Mouse (Mus musculus) liver, embryonic 16.5 days (tissue): ENCODE results near the gene Tdp1. TPM values are rescaled to one million over a fixed set of nuclear protein-coding genes. Genes with fewer than 3 reads are reported as not detected.

ENCODE experiments used
- ATAC-seq: fragments of 200-750 bp; cut with Nextera tagmentation; 2 replicates; pipeline ENCODE4 v1.8.0; 2017; ENCODE audit warnings: low read depth, mild to moderate bottlenecking, moderate number of reproducible peaks, moderate library complexity
- H3K27ac ChIP-seq: fragments of 300-500 bp; sonication (generic); 2 replicates; pipeline ENCODE4 v1.5.1; 2014; ENCODE audit warnings: mild to moderate bottlenecking, low read length
- H3K27me3 ChIP-seq: fragments of 300-500 bp; sonication (generic); 2 replicates; pipeline ENCODE4 v1.6.1; 2014; ENCODE audit warnings: low read depth, low read length, mixed read lengths; ENCODE audit not compliant: control insufficient read depth, insufficient read depth
- H3K36me3 ChIP-seq: fragments of 300-500 bp; sonication (generic); 2 replicates; pipeline ENCODE4 v1.6.1; 2014; ENCODE audit warnings: mild to moderate bottlenecking; ENCODE audit not compliant: control insufficient read depth, insufficient read depth
- H3K4me1 ChIP-seq: fragments of 300-500 bp; sonication (generic); 2 replicates; pipeline ENCODE4 v1.6.1; 2014; ENCODE audit warnings: low read depth, low read length, mixed read lengths; ENCODE audit not compliant: control insufficient read depth
- H3K4me2 ChIP-seq: fragments of 300-500 bp; sonication (generic); 2 replicates; pipeline ENCODE4 v1.6.1; 2014; ENCODE audit warnings: low read depth, low read length, mixed read lengths
- H3K4me3 ChIP-seq: fragments of 300-500 bp; sonication (generic); 2 replicates; pipeline ENCODE4 v1.5.1; 2014; ENCODE audit warnings: low read depth, mild to moderate bottlenecking, low read length
- H3K9ac ChIP-seq: fragments of 300-500 bp; sonication (generic); 2 replicates; pipeline ENCODE4 v1.6.1; 2014; ENCODE audit warnings: low read depth, low read length
- H3K9me3 ChIP-seq: fragments of 300-500 bp; sonication (generic); replicated peaks from 2 replicates; pipeline ENCODE4 v1.6.1; 2016; ENCODE audit warnings: low read length; ENCODE audit not compliant: control insufficient read depth
- WGBS: fragments of 180-500 bp; shearing (Covaris S2); extraction: QIAGEN DNeasy Blood & Tissue Kit; methylation state at CpG from one replicate; pipeline ENCODE4 v1.1.7; 2014; ENCODE audit not compliant: insufficient replicate concordance; 5-methylcytosine and 5-hydroxymethylcytosine counted together
- polyA plus RNA-seq: library from polyadenylated mRNA; unstranded; fragments of >200 nt; fragmentation: Nextera tagmentation; extraction: Ambion mirVana; gene quantifications from 2 replicates; pipeline ENCODE4 v1.2.1, GENCODE M21; 2015

Gene Tdp1
- polyA plus RNA-seq, 1 experiment from 2014 or later, result 19.3 TPM

DNA sequence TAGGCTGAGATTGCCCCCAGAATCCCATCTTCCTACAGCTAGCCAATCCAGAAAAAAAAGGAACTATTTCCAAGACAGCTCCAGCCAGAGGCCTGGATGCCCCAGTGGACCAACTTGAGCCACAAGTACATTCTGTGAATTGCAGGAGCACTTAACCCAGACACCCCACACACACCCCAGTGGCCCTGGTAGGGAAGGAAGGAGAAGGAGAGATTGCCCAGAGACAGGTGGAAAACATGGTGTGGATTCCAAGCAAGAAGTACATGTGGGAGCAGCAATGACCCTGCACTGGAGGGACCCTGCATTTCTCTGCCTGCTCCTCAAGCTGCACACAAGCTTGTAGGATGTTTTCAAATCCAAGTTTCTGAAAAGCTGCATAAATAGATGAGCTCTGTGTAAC, 75.0 kb downstream of the Tdp1 start:
- H3K27me3 ChIP-seq, result peaks cover 12% of the 10 kb centered on the region
- no peak overlapping the region for H3K9ac ChIP-seq
- H3K4me1 ChIP-seq, result peaks cover 6% of the 10 kb centered on the region
- ATAC-seq, result no peak
- H3K9me3 ChIP-seq, result no peaks in the 10 kb centered on the region
- no peaks in the 10 kb centered on the region for H3K36me3 ChIP-seq
- no peak overlapping the region for H3K4me2 ChIP-seq
- H3K27ac ChIP-seq, result no peak overlapping the region
- no peak overlapping the region for H3K4me3 ChIP-seq

GRCm38 (mm10) chr12:99959930-99960329, 75.6 kb downstream of the Tdp1 start:
- no peak overlapping the region for H3K4me2 ChIP-seq
- peaks cover 18% of the 10 kb centered on the region for H3K27me3 ChIP-seq
- ATAC-seq, result 0 out of 2 replicates have a peak, but pooled peaks have one; percentile 33
- 15% methylated on average over 10 of the region's 10 CpGs for WGBS
- peaks cover 12% of the 10 kb centered on the region for H3K4me1 ChIP-seq
- H3K9ac ChIP-seq, result no peak overlapping the region
- no peaks in the 10 kb centered on the region for H3K9me3 ChIP-seq
- no peak overlapping the region for H3K4me3 ChIP-seq
- no peak overlapping the region for H3K27ac ChIP-seq
- H3K36me3 ChIP-seq, result no peaks in the 10 kb centered on the region

DNA sequence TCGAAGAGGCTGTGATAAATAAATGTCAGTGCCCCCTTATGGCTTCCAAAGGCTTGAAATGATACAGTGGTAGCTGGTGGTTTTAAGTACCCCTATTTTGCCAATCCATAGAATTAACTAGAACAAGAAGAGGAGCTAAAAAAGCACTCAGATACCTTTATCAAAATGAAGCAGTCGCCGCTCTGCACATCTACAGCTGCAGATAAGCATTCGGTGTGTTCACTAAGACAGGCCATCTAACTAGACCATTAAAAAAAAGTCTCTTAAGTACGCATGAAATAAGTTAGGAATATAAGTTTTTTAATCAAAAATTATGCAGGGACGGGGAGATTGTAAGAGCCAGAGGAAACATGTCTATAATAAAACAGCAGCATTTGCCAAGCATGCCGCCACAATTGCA, 76.4 kb downstream of the Tdp1 start:
- H3K27me3 ChIP-seq, result peaks cover 26% of the 10 kb centered on the region
- H3K9ac ChIP-seq, result no peak overlapping the region
- no peak overlapping the region for H3K4me2 ChIP-seq
- H3K27ac ChIP-seq, result no peak overlapping the region
- no peak overlapping the region for H3K4me3 ChIP-seq
- 0 out of 2 replicates have a peak, but pooled peaks have one; percentile 33 for ATAC-seq
- no peaks in the 10 kb centered on the region for H3K36me3 ChIP-seq
- no peaks in the 10 kb centered on the region for H3K9me3 ChIP-seq
- 43% methylated on average over 7 of the region's 7 CpGs for WGBS
- peaks cover 14% of the 10 kb centered on the region for H3K4me1 ChIP-seq

GRCm38 (mm10) chr12:99964301-99965202, 80.2 kb downstream of the Tdp1 start, which contains the start of gene Kcnk13:
TSS of gene Kcnk13 (plus strand) at chr12:99964499.
- H3K4me1 ChIP-seq, result peaks cover 14% of the 10 kb centered on the region
- WGBS, result 1% methylated on average over 39 of the region's 39 CpGs
- ATAC-seq, result peak; percentile 48; the same call in 1 of the 2 replicates
- no peaks in the 10 kb centered on the region for H3K36me3 ChIP-seq
- no peaks in the 10 kb centered on the region for H3K9me3 ChIP-seq
- peak within 1 kb of the TSS; percentile 56 for H3K4me2 ChIP-seq
- peak within 1 kb of the TSS; percentile 48 for H3K4me3 ChIP-seq
- H3K27ac ChIP-seq, result no peak within 1 kb of the TSS
- no peak within 1 kb of the TSS for H3K9ac ChIP-seq
- H3K27me3 ChIP-seq, result peaks cover 52% of the 10 kb centered on the region

DNA sequence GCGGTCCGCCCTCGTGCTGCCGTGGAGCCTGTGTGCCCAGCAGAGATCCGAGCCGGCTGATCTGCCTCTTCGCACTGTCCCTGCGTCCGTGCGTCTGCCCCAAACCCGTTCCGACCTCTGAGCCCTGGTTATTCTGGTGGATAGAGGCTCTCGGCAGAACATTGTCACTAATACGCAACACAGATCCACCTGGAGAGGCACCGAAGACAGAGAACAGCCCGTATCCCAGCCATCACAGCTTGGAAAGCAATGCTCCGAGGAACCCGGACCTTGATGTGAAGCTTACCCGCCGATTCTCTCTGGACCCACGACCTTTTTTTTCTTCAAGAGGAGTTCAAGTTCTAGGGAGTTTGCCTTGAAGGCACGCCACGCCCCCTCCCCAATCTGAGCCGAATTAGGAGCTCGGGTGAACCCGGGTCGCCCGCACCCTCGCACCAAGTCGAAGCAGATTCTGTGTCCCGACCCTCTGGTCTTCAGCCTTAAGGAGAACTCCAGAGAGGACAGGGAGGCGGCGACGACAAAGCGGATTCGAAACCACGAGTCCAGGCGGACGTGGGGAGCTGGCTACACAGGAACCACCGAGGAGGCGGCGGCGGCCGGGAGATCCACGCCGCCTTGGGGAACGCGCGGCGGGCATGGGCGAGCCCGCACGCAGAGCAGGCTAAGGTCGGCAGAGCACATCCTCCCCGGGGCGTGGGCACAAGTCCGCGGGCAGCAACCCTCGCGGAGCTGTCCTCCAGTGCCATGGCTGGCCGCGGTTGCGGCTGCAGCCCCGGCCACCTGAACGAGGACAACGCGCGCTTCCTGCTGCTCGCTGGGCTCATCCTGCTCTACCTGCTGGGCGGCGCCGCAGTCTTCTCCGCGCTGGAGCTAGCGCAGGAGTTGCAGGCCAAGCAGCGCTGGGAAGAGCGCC, 81.1 kb downstream of the Tdp1 start:
- H3K4me2 ChIP-seq, result peak overlapping the region; percentile 56
- no peak for ATAC-seq
- no peaks in the 10 kb centered on the region for H3K9me3 ChIP-seq
- peak overlapping the region; percentile 48 for H3K4me3 ChIP-seq
- H3K4me1 ChIP-seq, result peaks cover 9% of the 10 kb centered on the region
- H3K36me3 ChIP-seq, result no peaks in the 10 kb centered on the region
- H3K9ac ChIP-seq, result no peak overlapping the region
- WGBS, result under 1% methylated on average over 77 of the region's 77 CpGs
- H3K27ac ChIP-seq, result no peak overlapping the region
- H3K27me3 ChIP-seq, result peaks cover 52% of the 10 kb centered on the region

GRCm38 (mm10) chr12:99966116-99966770, 81.9 kb downstream of the Tdp1 start:
- H3K9me3 ChIP-seq, result no peaks in the 10 kb centered on the region
- ATAC-seq, result no peak
- H3K4me3 ChIP-seq, result peak overlapping the region; percentile 48
- H3K9ac ChIP-seq, result no peak overlapping the region
- 8% methylated on average over 25 of the region's 25 CpGs for WGBS
- no peak overlapping the region for H3K27ac ChIP-seq
- H3K36me3 ChIP-seq, result no peaks in the 10 kb centered on the region
- peaks cover 55% of the 10 kb centered on the region for H3K27me3 ChIP-seq
- peak overlapping the region; percentile 56 for H3K4me2 ChIP-seq
- peaks cover 8% of the 10 kb centered on the region for H3K4me1 ChIP-seq

- Histone ChIP-seq H3K9ac (no peak overlapping the region), H3K36me3 (no peaks in the 10 kb centered on the region), H3K27ac (no peak overlapping the region), H3K4me1 (peaks cover 8% of the 10 kb centered on the region), H3K4me3 (no peak overlapping the region), H3K27me3 (peaks cover 55% of the 10 kb centered on the region), H3K4me2 (no peak overlapping the region), H3K9me3 (no peaks in the 10 kb centered on the region)
- 6% methylated on average over 12 of the region's 12 CpGs for WGBS
- ATAC-seq, result no peak
Observed at GRCm38 (mm10) chr12:99966881-99967363, 82.6 kb downstream of the Tdp1 start.

GRCm38 (mm10) chr12:99969906-99970305, 85.6 kb downstream of the Tdp1 start:
- Histone ChIP-seq H3K4me1 (peaks cover 2% of the 10 kb centered on the region; the same call in 1 of the 2 replicates), H3K4me3 (no peak overlapping the region), H3K9ac (no peak overlapping the region), H3K9me3 (no peaks in the 10 kb centered on the region), H3K36me3 (no peaks in the 10 kb centered on the region), H3K27me3 (peaks cover 37% of the 10 kb centered on the region), H3K4me2 (no peak overlapping the region), H3K27ac (no peak overlapping the region)
- ATAC-seq, result no peak
- 48% methylated on average over 4 of the region's 4 CpGs for WGBS
